Mouse (Mus musculus): ENCODE results near the gene Ebf1. TPM values are rescaled to one million over a fixed set of nuclear protein-coding genes. Genes with fewer than 3 reads are reported as not detected.

Ebf1 gene
- polyA plus RNA-seq, 1 experiment, result 0.38 TPM

- Histone ChIP-seq H3K36me3 (replicated peaks; ENCODE audit: low read length) (no peaks in the 10 kb centered on the region), H3K9me3 (no peaks in the 10 kb centered on the region; the same call in 1 of the 2 replicates), H3K4me1 (no peaks in the 10 kb centered on the region), H3K4me3 (replicated peaks) (no peak overlapping the region), H3K27me3 (replicated peaks) (no peaks in the 10 kb centered on the region)
- no peak for TF ChIP-seq GATA1 (IDR thresholded peaks at IDR 0.05; ENCODE audit: borderline replicate concordance, low read length)
- no peak for TF ChIP-seq FLI1 (IDR thresholded peaks at IDR 0.05; ENCODE audit: low read length)
These were observed 91.2 kb downstream of the Ebf1 start for GRCm38 (mm10) chr11:44708290-44708685.

GRCm38 (mm10) chr11:44709073-44709618 is 92.0 kb downstream of the Ebf1 start:
- Histone ChIP-seq H3K36me3 (replicated peaks; ENCODE audit: low read length) (no peaks in the 10 kb centered on the region), H3K4me3 (replicated peaks) (no peak overlapping the region), H3K27me3 (replicated peaks) (no peaks in the 10 kb centered on the region), H3K9me3 (no peaks in the 10 kb centered on the region), H3K4me1 (no peaks in the 10 kb centered on the region)
- TF ChIP-seq GATA1 (IDR thresholded peaks at IDR 0.05; ENCODE audit: borderline replicate concordance, low read length), result no peak
- TF ChIP-seq FLI1 (IDR thresholded peaks at IDR 0.05; ENCODE audit: low read length), result no peak

- Histone ChIP-seq H3K27me3 (replicated peaks) (no peaks in the 10 kb centered on the region), H3K4me1 (no peaks in the 10 kb centered on the region), H3K9me3 (no peaks in the 10 kb centered on the region), H3K36me3 (replicated peaks; ENCODE audit: low read length) (no peaks in the 10 kb centered on the region), H3K4me3 (replicated peaks) (no peak overlapping the region)
- TF ChIP-seq FLI1 (IDR thresholded peaks at IDR 0.05; ENCODE audit: low read length) (no peak), GATA1 (IDR thresholded peaks at IDR 0.05; ENCODE audit: borderline replicate concordance, low read length) (no peak)
These were observed 92.8 kb downstream of the Ebf1 start for GRCm38 (mm10) chr11:44709869-44710460.

- H3K4me3 ChIP-seq (replicated peaks), result no peak overlapping the region
- H3K27me3 ChIP-seq (replicated peaks), result no peaks in the 10 kb centered on the region
- no peaks in the 10 kb centered on the region for H3K36me3 ChIP-seq (replicated peaks; ENCODE audit: low read length)
- no peaks in the 10 kb centered on the region for H3K4me1 ChIP-seq
- H3K9me3 ChIP-seq, result no peaks in the 10 kb centered on the region
- no peak for TF ChIP-seq FLI1 (IDR thresholded peaks at IDR 0.05; ENCODE audit: low read length)
- TF ChIP-seq GATA1 (IDR thresholded peaks at IDR 0.05; ENCODE audit: borderline replicate concordance, low read length), result no peak
These were observed 93.7 kb downstream of the Ebf1 start for GRCm38 (mm10) chr11:44710861-44711260.

GRCm38 (mm10) chr11:44714188-44714587 is 97.1 kb downstream of the Ebf1 start:
- no peaks in the 10 kb centered on the region for H3K9me3 ChIP-seq

DNA sequence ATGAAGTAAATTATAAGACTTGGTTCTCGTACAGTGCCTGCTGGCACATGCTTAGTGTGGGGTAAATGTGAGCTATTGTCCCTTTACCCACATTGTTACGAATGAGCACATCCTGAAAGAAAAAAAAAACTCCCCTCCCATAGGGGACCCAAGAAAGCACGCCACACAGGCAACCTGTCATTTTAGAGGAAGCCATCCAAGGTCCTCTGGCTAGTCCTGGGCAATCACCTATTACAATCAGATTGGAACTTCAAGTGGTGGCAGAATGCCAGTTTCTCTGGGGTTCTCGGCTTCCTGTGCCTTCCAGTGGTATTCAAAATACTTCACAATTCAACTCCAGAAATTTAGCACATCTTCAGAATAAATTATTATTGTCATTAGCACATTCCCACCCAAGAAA is 98.7 kb downstream of the Ebf1 start:
- H3K4me3 ChIP-seq (replicated peaks), result no peak overlapping the region
- no peaks in the 10 kb centered on the region for H3K4me1 ChIP-seq
- no peaks in the 10 kb centered on the region for H3K27me3 ChIP-seq (replicated peaks)
- TF ChIP-seq FLI1 (IDR thresholded peaks at IDR 0.05; ENCODE audit: low read length) (no peak), GATA1 (IDR thresholded peaks at IDR 0.05; ENCODE audit: borderline replicate concordance, low read length) (no peak)
- no peaks in the 10 kb centered on the region for H3K9me3 ChIP-seq
- H3K36me3 ChIP-seq (replicated peaks; ENCODE audit: low read length), result no peaks in the 10 kb centered on the region

More at GRCm38 (mm10) chr11:44714188-44714587, 97.1 kb downstream of the Ebf1 start:
- Histone ChIP-seq H3K4me3 (replicated peaks) (no peak overlapping the region), H3K4me1 (no peaks in the 10 kb centered on the region), H3K36me3 (replicated peaks; ENCODE audit: low read length) (no peaks in the 10 kb centered on the region), H3K27me3 (replicated peaks) (no peaks in the 10 kb centered on the region)
- no peak for TF ChIP-seq FLI1 (IDR thresholded peaks at IDR 0.05; ENCODE audit: low read length)
- no peak for TF ChIP-seq GATA1 (IDR thresholded peaks at IDR 0.05; ENCODE audit: borderline replicate concordance, low read length)

- Histone ChIP-seq H3K4me3 (replicated peaks) (no peak overlapping the region), H3K4me1 (no peaks in the 10 kb centered on the region), H3K36me3 (replicated peaks; ENCODE audit: low read length) (no peaks in the 10 kb centered on the region), H3K27me3 (replicated peaks) (no peaks in the 10 kb centered on the region), H3K9me3 (no peaks in the 10 kb centered on the region)
- TF ChIP-seq FLI1 (IDR thresholded peaks at IDR 0.05; ENCODE audit: low read length) (no peak), GATA1 (IDR thresholded peaks at IDR 0.05; ENCODE audit: borderline replicate concordance, low read length) (no peak)
These were observed 99.8 kb downstream of the Ebf1 start for GRCm38 (mm10) chr11:44716928-44717327.

GRCm38 (mm10) chr11:44717636-44718035 is 100.5 kb downstream of the Ebf1 start:
- no peak overlapping the region for H3K4me3 ChIP-seq (replicated peaks)
- H3K27me3 ChIP-seq (replicated peaks), result peaks cover 3% of the 10 kb centered on the region
- no peaks in the 10 kb centered on the region for H3K36me3 ChIP-seq (replicated peaks; ENCODE audit: low read length)
- TF ChIP-seq GATA1 (IDR thresholded peaks at IDR 0.05; ENCODE audit: borderline replicate concordance, low read length) (no peak), FLI1 (IDR thresholded peaks at IDR 0.05; ENCODE audit: low read length) (no peak)
- H3K9me3 ChIP-seq, result no peaks in the 10 kb centered on the region
- no peaks in the 10 kb centered on the region for H3K4me1 ChIP-seq

GRCm38 (mm10) chr11:44721976-44722375 is 104.9 kb downstream of the Ebf1 start:
- H3K36me3 ChIP-seq (replicated peaks; ENCODE audit: low read length), result no peaks in the 10 kb centered on the region
- H3K9me3 ChIP-seq, result no peaks in the 10 kb centered on the region
- no peak overlapping the region for H3K4me3 ChIP-seq (replicated peaks)
- peaks cover 3% of the 10 kb centered on the region for H3K27me3 ChIP-seq (replicated peaks)
- no peak for TF ChIP-seq FLI1 (IDR thresholded peaks at IDR 0.05; ENCODE audit: low read length)
- TF ChIP-seq GATA1 (IDR thresholded peaks at IDR 0.05; ENCODE audit: borderline replicate concordance, low read length), result no peak
- H3K4me1 ChIP-seq, result no peaks in the 10 kb centered on the region

- Histone ChIP-seq H3K36me3 (replicated peaks; ENCODE audit: low read length) (no peaks in the 10 kb centered on the region), H3K9me3 (no peaks in the 10 kb centered on the region), H3K4me1 (no peaks in the 10 kb centered on the region), H3K27me3 (replicated peaks) (peaks cover 3% of the 10 kb centered on the region), H3K4me3 (replicated peaks) (no peak overlapping the region)
- TF ChIP-seq FLI1 (IDR thresholded peaks at IDR 0.05; ENCODE audit: low read length) (no peak), GATA1 (IDR thresholded peaks at IDR 0.05; ENCODE audit: borderline replicate concordance, low read length) (no peak)
These were observed 106.9 kb downstream of the Ebf1 start for GRCm38 (mm10) chr11:44723950-44724502.
